Mouse (Mus musculus): Measurements from ENCODE around the gene Gm2000.

- no peak for TF ChIP-seq ZKSCAN1 (IDR thresholded peaks at IDR 0.05; ENCODE audit: low read depth, low read length)
- no peak for TF ChIP-seq RAD21 (IDR thresholded peaks at IDR 0.05; ENCODE audit: low read depth, low read length)
- TF ChIP-seq POLR2A (IDR thresholded peaks at IDR 0.05; ENCODE audit: control insufficient read depth in 1 of 2, insufficient read depth in 1 of 2, low read depth in 1 of 2, low read length in 2 of 2, poor library complexity in 1 of 2) = no peak
- TF ChIP-seq ELF1 (IDR thresholded peaks at IDR 0.05; ENCODE audit: low read depth, low read length) = no peak
- TF ChIP-seq CTCF (IDR thresholded peaks at IDR 0.05 in 2 of 3, conservative IDR thresholded peaks at IDR 0.05 in 1 of 3; ENCODE audit: control insufficient read depth in 1 of 3, insufficient read depth in 1 of 3, low read depth in 2 of 3, low read length in 3 of 3, poor library complexity in 1 of 3, severe bottlenecking in 1 of 3) = no peak
- no peak for TF ChIP-seq POLR2AphosphoS2 (IDR thresholded peaks at IDR 0.05; ENCODE audit: low read length)
- TF ChIP-seq NRF1 (IDR thresholded peaks at IDR 0.05; ENCODE audit: insufficient read depth, low read depth, low read length, poor library complexity, severe bottlenecking) = no peak
Measured at GRCm38 (mm10) chr1:156352466-156352865, 13.4 kb upstream of the Gm2000 start.

Measured in MEL (cell line).